Mouse (Mus musculus) heart, embryonic 12.5 days (tissue): ENCODE measurements at regions not wholly inside any gene's neighbourhood (a gene's known extent, or its start where the extent isn't known, plus 50 kb on each side); places are given as distances from the start of the nearest gene placed in this dataset.

Source experiments
- ATAC-seq: fragments of 200-750 bp; cut with Nextera tagmentation; 2 replicates; pipeline ENCODE4 v1.8.0; 2017; ENCODE audit warnings: moderate TSS enrichment, moderate library complexity; ENCODE audit not compliant: insufficient number of reproducible peaks, low FRiP score
- H3K27ac ChIP-seq: fragments of 300-500 bp; sonication (generic); 2 replicates; pipeline ENCODE4 v1.5.1; 2016; ENCODE audit warnings: mild to moderate bottlenecking, moderate library complexity; ENCODE audit not compliant: poor library complexity, severe bottlenecking
- H3K27me3 ChIP-seq: fragments of 300-500 bp; sonication (generic); replicated peaks from 2 replicates; pipeline ENCODE4 v1.6.1; 2016; ENCODE audit warnings: mild to moderate bottlenecking, moderate library complexity
- H3K36me3 ChIP-seq: fragments of 300-500 bp; sonication (generic); 2 replicates; pipeline ENCODE4 v1.6.1; 2016; ENCODE audit warnings: mild to moderate bottlenecking, moderate library complexity
- H3K4me1 ChIP-seq: fragments of 300-500 bp; sonication (generic); replicated peaks from 2 replicates; pipeline ENCODE4 v1.6.1; 2016; ENCODE audit warnings: mild to moderate bottlenecking
- H3K4me2 ChIP-seq: fragments of 300-500 bp; sonication (generic); 2 replicates; pipeline ENCODE4 v1.6.1; 2016; ENCODE audit warnings: mild to moderate bottlenecking, moderate library complexity
- H3K4me3 ChIP-seq: fragments of 300-500 bp; sonication (generic); 2 replicates; pipeline ENCODE4 v1.5.1; 2016; ENCODE audit warnings: mild to moderate bottlenecking
- H3K9ac ChIP-seq: fragments of 300-500 bp; sonication (generic); 2 replicates; pipeline ENCODE4 v1.6.1; 2016; ENCODE audit warnings: mild to moderate bottlenecking, moderate library complexity
- H3K9me3 ChIP-seq: fragments of 300-500 bp; sonication (generic); replicated peaks from 2 replicates; pipeline ENCODE4 v1.6.1; 2016; ENCODE audit warnings: mild to moderate bottlenecking, moderate library complexity
- WGBS: fragments of 180-500 bp; shearing (Covaris S2); methylation state at CpG from one replicate; pipeline ENCODE4 v1.1.7; 2016; 5-methylcytosine and 5-hydroxymethylcytosine counted together

- no peak for ATAC-seq
- Histone ChIP-seq H3K9ac (no peak overlapping the region), H3K27ac (no peak overlapping the region), H3K4me1 (peaks cover 11% of the 10 kb centered on the region), H3K36me3 (no peaks in the 10 kb centered on the region), H3K27me3 (no peaks in the 10 kb centered on the region), H3K4me2 (no peak overlapping the region), H3K9me3 (no peaks in the 10 kb centered on the region), H3K4me3 (no peak overlapping the region)
- WGBS, result 57% methylated on average over 11 of the region's 11 CpGs
Measured at GRCm38 (mm10) chr4:54652111-54653021, 292.5 kb upstream of the Zfp462 start.

DNA sequence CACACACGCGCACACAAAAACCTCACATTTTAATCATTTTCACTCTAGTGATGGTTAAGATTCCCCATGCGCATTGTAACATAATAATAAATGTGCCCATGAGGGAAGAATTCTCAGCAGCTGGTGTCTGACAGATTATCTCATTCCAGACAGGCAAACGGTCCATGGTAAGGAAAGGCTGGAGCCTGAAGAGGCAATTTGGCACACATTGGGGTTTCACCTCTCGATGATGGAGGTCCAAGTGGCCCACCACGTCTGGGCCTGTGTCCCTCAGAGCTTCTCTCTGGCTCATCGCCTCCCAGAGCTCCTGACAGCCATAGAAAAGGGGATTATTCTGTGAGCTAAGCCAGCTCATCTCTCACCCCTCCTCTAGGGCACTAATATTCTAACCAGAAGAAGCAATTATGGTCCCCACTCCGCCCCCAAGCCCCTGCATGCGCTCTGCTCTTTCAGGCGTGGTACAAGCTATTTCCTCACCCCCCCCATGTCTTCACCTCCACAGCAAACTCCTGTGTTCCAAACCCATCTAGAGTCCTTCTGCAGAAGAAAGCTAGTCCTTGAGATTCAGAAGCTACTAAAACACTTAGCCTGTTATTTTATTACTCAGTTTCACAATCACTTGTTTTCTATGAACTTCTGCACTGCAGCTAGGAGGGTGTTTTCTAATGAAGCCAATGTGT lies 291.6 kb upstream of the Zfp462 start:
- no peaks in the 10 kb centered on the region for H3K9me3 ChIP-seq
- peaks cover 8% of the 10 kb centered on the region for H3K4me1 ChIP-seq
- H3K36me3 ChIP-seq, result no peaks in the 10 kb centered on the region
- H3K4me2 ChIP-seq, result no peak overlapping the region
- no peak overlapping the region for H3K27ac ChIP-seq
- H3K27me3 ChIP-seq, result no peaks in the 10 kb centered on the region
- no peak overlapping the region for H3K9ac ChIP-seq
- ATAC-seq, result no peak
- no peak overlapping the region for H3K4me3 ChIP-seq
- 74% methylated on average over 10 of the region's 10 CpGs for WGBS
